Mouse (Mus musculus) layer of hippocampus, postnatal 36 days (tissue): ENCODE measurements around the gene Cfap73. TPM values are rescaled to one million over a fixed set of nuclear protein-coding genes. Genes with fewer than 3 reads are reported as not detected.
A peak's percentile ranks its signal among the peaks of the same experiment; 100 is the strongest.

ENCODE experiments used
- DNase-seq, 2 experiments: peaks; one replicate each; pipeline ENCODE4 v3.0.0; 2022
- total RNA-seq, 2 experiments: library from RNA; stranded (reverse); gene quantifications; 2 replicates each; pipeline ENCODE4 v1.2.3; 2021

Gene Cfap73
- under 1 TPM in 1 of 2 experiments, not detected in 1; 0.77 TPM for total RNA-seq

GRCm38 (mm10) chr5:120634131-120634530 lies at the start of gene Cfap73:
Cfap73 (minus strand) TSS chr5:120634235.
- no peak for DNase-seq

- DNase-seq: no peak
These were observed 49.1 kb upstream of the Cfap73 start for GRCm38 (mm10) chr5:120682982-120683771.

- peak; percentile 47 to 48 for DNase-seq
These were observed 46.9 kb upstream of the Cfap73 start for GRCm38 (mm10) chr5:120680918-120681317.

GRCm38 (mm10) chr5:120679676-120680555 lies 45.9 kb upstream of the Cfap73 start:
- peak; percentile 87 to 91 for DNase-seq

GRCm38 (mm10) chr5:120677516-120677915 lies 43.5 kb upstream of the Cfap73 start:
- DNase-seq: no peak

GRCm38 (mm10) chr5:120674229-120675145 lies 40.5 kb upstream of the Cfap73 start:
- DNase-seq: no peak

- peak; percentile 70 to 77 for DNase-seq
These were observed 39.6 kb upstream of the Cfap73 start for GRCm38 (mm10) chr5:120673626-120674025.

- DNase-seq: no peak
These were observed 37.8 kb upstream of the Cfap73 start for GRCm38 (mm10) chr5:120671865-120672264.

GRCm38 (mm10) chr5:120670132-120670531 lies 36.1 kb upstream of the Cfap73 start:
- no peak for DNase-seq

- no peak for DNase-seq
These were observed 34.7 kb upstream of the Cfap73 start for GRCm38 (mm10) chr5:120668761-120669160.

GRCm38 (mm10) chr5:120664888-120665287 lies 30.9 kb upstream of the Cfap73 start:
- DNase-seq: no peak

GRCm38 (mm10) chr5:120660816-120661215 lies 26.8 kb upstream of the Cfap73 start:
- peak in 1 of 2 experiments; percentile 72 for DNase-seq

GRCm38 (mm10) chr5:120656281-120656751 lies 22.3 kb upstream of the Cfap73 start:
- peak; percentile 69 to 78 for DNase-seq

GRCm38 (mm10) chr5:120653873-120654272 lies 19.8 kb upstream of the Cfap73 start:
- no peak for DNase-seq

- no peak for DNase-seq
These were observed 19.1 kb upstream of the Cfap73 start for GRCm38 (mm10) chr5:120652915-120653701.

- DNase-seq: no peak
These were observed 17.2 kb upstream of the Cfap73 start for GRCm38 (mm10) chr5:120651230-120651629.

GRCm38 (mm10) chr5:120649938-120650337 lies 15.9 kb upstream of the Cfap73 start:
- no peak for DNase-seq

- DNase-seq: no peak
These were observed 15.4 kb upstream of the Cfap73 start for GRCm38 (mm10) chr5:120649374-120649933.

GRCm38 (mm10) chr5:120648569-120649373 lies 14.7 kb upstream of the Cfap73 start, which contains the start of gene Rasal1:
Rasal1 (plus strand) TSS chr5:120648812.
- DNase-seq: peak; percentile 81
